Mouse (Mus musculus) retina, postnatal 1 day (tissue): ENCODE data around the gene Igflr1.
A peak's percentile ranks its signal among the peaks of the same experiment; 100 is the strongest.

Experiments used
- DNase-seq: peaks from one replicate; pipeline ENCODE4 v3.0.0-alpha.2; 2012

Gene Igflr1

GRCm38 (mm10) chr7:30589435-30590301, 24.4 kb downstream of the Igflr1 start:
- peak; percentile 93 for DNase-seq

GRCm38 (mm10) chr7:30590927-30591604, 25.8 kb downstream of the Igflr1 start:
- no peak for DNase-seq

GRCm38 (mm10) chr7:30591605-30591951, 26.4 kb downstream of the Igflr1 start:
- peak; percentile 53 for DNase-seq

DNA sequence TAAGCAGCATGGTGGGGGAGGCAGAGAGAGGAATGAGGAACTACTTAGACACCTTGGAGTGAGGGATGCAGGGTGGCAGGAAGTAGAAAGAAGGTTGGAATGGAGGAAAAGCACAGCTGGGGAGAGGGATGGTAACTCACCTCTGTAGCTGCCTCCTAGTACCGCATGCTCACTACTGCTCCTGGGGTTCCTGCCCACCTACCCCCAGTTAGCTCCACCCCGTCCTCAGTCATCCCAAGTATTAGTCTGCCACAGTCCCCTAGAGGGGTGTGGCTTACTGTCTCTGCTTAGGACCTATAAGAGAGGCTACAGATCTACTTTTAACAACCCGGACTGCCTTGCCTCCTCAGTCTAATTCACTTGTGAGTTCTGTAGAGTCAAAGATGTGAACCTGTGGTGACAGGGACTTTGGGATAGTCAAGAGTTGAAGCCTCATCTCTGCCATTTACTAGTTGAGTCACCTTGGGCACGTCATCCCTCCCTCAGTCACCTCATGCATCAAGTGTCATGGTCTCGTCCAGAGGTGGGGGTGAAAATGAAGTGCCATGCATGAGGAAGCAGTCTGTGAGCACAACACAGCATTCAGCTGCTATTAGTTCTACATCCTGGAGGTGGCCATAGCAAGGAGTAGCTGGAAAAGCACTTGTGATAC, 27.7 kb downstream of the Igflr1 start:
- no peak for DNase-seq

DNA sequence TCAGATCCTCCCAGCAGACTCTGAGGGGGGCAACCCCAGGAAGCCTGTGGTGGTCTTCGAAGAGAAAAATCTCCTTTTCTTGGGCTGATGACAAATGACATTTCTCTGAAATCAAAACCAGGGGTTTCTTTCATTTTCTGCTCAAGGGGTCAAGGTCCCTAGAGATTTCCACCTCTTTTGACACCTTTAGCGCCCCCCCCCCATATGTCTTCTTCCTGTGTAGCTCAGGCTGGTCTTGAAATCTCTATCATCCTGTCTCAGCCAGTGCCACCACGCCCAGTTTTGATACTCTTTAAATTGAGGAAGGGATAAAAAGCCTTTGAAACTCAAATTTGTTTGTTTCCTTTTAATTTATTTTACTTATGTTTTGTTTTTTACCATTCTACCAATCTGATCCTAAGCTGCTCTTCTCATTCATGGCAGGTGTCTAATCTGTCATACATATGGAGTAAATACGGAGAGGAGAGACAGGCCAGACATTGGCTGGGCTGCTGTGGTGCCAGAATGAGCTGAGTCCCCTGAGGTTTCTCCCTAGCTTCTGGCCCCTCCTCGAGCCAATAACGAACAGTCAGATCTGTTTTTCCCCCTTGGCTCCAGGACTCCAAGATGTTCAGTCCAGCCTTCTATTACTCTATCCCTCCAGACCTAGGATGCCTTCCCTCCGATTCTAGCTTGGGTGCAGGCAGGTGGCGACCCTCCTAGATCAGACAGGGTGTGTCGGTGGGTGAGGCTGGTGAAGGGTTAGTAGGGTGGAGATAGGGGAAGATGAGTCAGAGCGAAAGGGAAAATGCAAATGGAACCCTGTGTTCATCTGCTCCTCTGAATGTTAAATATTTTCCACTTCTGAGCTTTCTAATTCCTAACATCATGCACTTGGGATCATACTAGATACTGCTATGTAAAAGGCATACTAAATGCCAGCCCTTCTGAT, 28.6 kb downstream of the Igflr1 start:
- no peak for DNase-seq

GRCm38 (mm10) chr7:30594510-30595024, 29.3 kb downstream of the Igflr1 start:
- DNase-seq, result no peak

- no peak for DNase-seq
Measured at GRCm38 (mm10) chr7:30596093-30596492, 30.9 kb downstream of the Igflr1 start.

GRCm38 (mm10) chr7:30596811-30597210, 31.6 kb downstream of the Igflr1 start:
- DNase-seq, result no peak

DNA sequence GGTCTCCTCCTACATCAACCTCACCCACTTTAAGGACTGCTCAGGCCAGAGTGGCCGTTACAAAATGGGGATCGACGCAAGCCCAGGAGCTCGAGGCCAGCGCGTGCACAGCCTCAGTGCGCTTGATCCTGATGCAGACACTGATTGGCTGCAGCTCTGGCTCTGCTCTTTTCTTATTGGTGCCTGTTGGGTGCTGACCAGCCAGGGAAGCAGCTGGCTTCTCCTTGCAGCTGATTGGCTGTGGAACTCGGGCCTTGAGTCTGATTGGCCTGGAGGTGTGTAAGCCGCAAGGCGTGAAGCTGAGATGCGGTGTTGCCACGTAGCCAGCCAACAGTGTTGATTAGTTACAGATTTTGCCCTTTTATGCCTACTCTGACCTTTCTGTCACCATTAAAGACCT, 33.6 kb downstream of the Igflr1 start, which contains the start of gene Zbtb32:
Zbtb32 (minus strand) TSS at position 124 of the 400 bp plus-strand sequence.
- DNase-seq, result no peak

DNA sequence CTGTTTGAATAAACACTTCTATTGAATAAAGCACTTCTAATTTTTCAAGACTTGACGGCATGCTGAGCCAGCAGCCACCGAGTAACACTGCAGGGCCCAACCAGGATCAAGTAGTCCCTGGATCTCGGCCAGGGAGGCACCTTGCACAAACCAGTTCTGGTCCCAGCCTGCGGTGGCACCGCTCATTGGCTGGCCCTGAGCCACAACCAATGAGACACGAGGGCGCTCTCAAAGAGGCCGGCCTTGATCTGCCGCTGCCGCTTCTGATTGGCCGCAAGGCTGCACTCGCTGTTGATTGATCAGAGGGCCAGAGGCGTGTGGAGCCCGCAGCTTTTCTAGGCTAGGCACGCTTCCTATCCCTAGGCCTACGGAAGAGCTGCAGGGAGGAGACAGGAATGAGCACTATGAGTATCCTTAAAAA, 34.7 kb downstream of the Igflr1 start:
- DNase-seq, result peak; percentile 96

- DNase-seq, result no peak
Measured at GRCm38 (mm10) chr7:30600651-30601050, 35.4 kb downstream of the Igflr1 start.

DNA sequence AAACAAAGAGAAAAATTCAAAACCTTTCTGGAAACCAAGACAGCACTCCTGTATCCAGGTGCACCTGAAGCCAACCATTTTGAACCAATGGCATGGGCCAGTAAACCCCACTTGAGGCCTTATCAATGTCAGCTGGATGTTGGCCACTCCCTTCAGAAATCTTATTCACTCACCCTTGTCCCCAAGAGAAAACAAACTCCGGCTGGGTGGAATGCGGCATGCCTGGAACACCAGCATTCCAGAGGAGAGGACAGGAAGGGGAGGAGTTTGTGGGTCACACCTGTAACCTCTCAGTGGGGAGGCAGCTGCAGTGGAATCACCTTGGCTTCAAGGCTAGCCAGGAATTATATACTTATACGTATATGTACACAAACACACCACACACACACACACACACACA, 37.4 kb downstream of the Igflr1 start:
- DNase-seq, result no peak

- DNase-seq, result no peak
Measured at GRCm38 (mm10) chr7:30604424-30604823, 39.2 kb downstream of the Igflr1 start.

DNA sequence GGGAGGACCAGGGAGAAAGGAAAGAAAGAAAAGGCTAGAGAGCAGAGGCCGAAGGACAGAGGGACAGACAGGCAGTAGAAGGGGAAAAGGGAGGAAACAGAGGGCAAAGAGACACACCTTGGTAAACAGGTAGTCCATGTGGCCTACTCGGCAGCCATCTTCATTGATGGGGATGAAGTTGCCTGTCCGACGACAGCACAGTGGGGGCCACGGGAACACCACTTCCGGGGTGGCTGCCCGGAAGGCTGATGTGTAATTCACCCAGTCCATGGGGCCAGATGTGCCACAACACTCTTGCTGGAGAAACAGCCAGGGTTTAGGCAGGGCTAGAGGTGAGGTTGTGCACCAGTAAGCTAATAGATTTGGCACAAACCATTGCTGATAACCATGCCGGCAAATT, 39.7 kb downstream of the Igflr1 start:
- no peak for DNase-seq

DNA sequence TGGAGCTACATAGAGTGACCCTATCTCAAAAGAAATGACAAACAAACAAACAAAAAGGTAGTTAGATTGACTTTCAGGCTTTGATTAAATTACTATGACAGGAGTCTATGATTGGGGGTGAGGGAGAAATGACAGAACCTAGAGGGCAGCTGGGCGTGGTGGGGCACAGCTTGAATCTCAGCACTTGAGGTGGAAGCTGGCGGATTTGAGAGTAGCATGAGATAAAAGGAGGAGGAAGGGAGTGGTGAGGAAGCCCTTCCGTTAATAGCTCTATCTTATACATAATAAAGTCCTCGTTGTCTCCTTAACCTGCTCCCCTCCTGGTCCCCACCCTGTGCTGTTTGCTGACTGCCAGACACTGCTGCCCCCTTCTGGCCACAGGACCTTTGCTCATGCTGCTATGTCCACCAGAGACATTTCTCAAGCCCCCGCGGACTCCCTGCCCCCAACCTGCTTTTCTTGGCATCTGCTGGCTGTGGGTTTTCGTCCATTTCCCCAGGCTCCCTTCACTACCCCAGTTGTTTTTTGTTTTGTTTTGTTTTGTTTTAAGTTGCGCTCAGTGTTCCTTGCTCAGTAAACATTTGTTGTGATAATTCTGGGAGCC, 42.6 kb downstream of the Igflr1 start:
- peak; percentile 75 for DNase-seq

DNA sequence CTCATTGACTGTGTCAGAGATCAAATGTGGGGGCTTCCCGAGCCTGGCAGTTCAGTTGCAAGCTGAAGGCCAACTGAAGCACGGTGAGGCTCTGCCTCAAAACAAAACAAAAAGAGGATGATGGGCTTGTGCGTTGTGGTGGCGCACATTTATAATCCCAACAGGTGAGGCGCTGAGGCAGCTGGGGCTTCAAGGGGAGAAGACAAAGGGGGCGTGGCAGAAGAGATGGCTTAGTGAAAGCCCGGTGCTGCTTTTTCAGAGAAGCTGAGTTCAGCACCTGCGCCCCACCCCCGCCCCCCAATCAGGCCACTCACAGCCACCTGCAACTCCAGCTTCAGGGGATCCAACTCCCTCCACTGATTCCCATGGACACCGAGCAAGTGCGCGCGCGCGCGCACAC, 43.2 kb downstream of the Igflr1 start:
- DNase-seq, result no peak

- DNase-seq, result no peak
Measured at GRCm38 (mm10) chr7:30610043-30610442, 44.8 kb downstream of the Igflr1 start.

DNA sequence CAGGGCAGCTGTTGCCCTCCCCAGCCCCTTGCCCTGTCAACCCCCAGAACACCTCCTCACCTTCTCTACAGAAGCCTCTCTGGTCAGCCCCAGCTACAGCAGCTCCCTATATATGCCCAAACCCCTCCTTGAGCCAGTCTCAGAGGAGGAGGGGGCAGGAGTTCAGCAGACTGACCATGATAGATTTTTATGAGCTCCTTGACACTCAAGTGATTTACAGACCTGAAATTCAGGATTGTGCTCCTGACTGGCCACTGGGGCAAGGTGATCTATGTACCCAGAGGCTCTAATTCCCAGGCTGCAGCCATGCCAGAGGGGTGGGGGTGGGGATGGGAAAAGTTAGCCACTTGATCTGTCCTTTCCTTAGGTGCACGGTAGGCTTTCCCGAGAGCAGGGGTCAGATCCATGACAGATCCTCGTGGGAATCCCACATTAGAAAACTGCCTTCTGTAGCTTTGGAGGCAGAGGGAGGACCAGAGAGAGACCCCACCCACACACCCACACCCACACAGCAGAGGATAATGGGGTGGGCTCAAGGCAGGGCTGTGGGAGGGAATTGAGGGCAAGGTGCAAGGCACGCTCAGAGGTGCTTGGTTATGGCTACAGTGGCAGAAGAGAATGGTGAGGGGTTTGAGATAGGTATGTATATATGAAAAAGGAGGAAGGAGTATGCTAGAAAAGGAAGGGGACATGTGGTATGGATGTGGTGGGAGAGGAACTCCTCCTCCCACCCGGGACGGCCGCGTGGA, 47.6 kb downstream of the Igflr1 start, which contains the start of gene Upk1a:
Upk1a (minus strand) TSS at position 194 of the 749 bp plus-strand sequence.
- DNase-seq, result no peak

DNA sequence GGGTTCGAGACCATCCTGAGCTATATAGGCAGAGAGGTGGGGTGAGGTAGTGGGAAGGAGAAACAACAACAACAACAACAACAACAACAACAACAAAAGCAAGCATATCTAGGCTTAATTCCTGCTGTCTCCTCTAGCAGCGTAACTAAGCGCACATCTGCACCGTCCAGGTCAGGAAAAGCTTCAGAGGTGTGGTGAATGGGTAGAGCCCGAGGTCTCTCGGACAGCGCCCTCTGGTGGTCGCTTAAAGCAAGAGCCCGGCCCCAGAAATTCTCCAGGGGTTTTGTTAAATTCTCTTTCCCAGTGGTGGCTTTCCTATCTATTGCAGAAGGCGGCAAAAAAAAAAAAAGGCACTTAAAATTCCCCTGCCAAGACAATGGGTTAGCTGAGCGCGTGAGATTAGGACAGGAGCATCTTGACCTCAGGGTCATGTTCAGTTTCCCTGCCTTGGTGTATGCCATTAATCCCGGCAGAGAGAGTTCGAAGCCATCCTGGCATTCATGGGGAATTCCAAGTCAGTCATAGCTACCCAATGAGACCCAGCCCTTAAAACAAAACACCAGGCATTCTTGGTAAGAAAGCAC, 48.4 kb downstream of the Igflr1 start:
- DNase-seq, result peak; percentile 72

- DNase-seq, result no peak
Measured at GRCm38 (mm10) chr7:30614454-30614853, 49.2 kb downstream of the Igflr1 start.
